Mouse (Mus musculus) cerebellum, adult 11-12 months (tissue): ENCODE data around the gene Map2k4.

Experiments used
- DNase-seq: peaks from one replicate; pipeline ENCODE4 v3.0.0; 2022

The Map2k4 gene

GRCm38 (mm10) chr11:65704861-65705260, 83.2 kb downstream of the Map2k4 start:
- DNase-seq: no peak

GRCm38 (mm10) chr11:65678824-65679402, 109.2 kb downstream of the Map2k4 start:
- no peak for DNase-seq

GRCm38 (mm10) chr11:65667348-65667969, 120.6 kb downstream of the Map2k4 start:
- no peak for DNase-seq

- DNase-seq: no peak
These were observed 123.2 kb downstream of the Map2k4 start for GRCm38 (mm10) chr11:65664903-65665302.

GRCm38 (mm10) chr11:65661790-65662522, 126.1 kb downstream of the Map2k4 start:
- no peak for DNase-seq

- DNase-seq: no peak
These were observed 134.2 kb downstream of the Map2k4 start for GRCm38 (mm10) chr11:65653932-65654331.

GRCm38 (mm10) chr11:65651426-65651825, 136.7 kb downstream of the Map2k4 start:
- no peak for DNase-seq

- no peak for DNase-seq
These were observed 138.0 kb downstream of the Map2k4 start for GRCm38 (mm10) chr11:65649956-65650715.

- DNase-seq: no peak
These were observed 138.6 kb downstream of the Map2k4 start for GRCm38 (mm10) chr11:65649469-65649868.

- no peak for DNase-seq
These were observed 141.8 kb downstream of the Map2k4 start for GRCm38 (mm10) chr11:65646314-65646713.

- no peak for DNase-seq
These were observed 143.6 kb downstream of the Map2k4 start for GRCm38 (mm10) chr11:65644539-65644938.

GRCm38 (mm10) chr11:65640261-65640660, 147.8 kb downstream of the Map2k4 start:
- no peak for DNase-seq
